Mouse (Mus musculus) stomach, postnatal 0 days (tissue): ENCODE measurements at regions not wholly inside any gene's neighbourhood (a gene's known extent, or its start where the extent isn't known, plus 50 kb on each side); places are given as distances from the start of the nearest gene placed in this dataset.

Source experiments
- ATAC-seq: fragments of 200-750 bp; cut with Nextera tagmentation; 2 replicates; pipeline ENCODE4 v1.8.0; 2017; ENCODE audit not compliant: low FRiP score, low TSS enrichment
- DNase-seq: peaks from one replicate; pipeline ENCODE4 v3.0.0-alpha.2; 2016; ENCODE audit warnings: low spot score
- H3K27ac ChIP-seq: fragments of 300-500 bp; sonication (generic); replicated peaks from 2 replicates; pipeline ENCODE4 v1.5.1; 2014; ENCODE audit warnings: mild to moderate bottlenecking, control low read depth
- H3K27me3 ChIP-seq: fragments of 300-500 bp; sonication (generic); 2 replicates; pipeline ENCODE4 v1.6.1; 2014; ENCODE audit warnings: low read length; ENCODE audit not compliant: control insufficient read depth, insufficient read depth
- H3K36me3 ChIP-seq: fragments of 300-500 bp; sonication (generic); 2 replicates; pipeline ENCODE4 v1.6.1; 2014; ENCODE audit warnings: low read length, mixed read lengths; ENCODE audit not compliant: control insufficient read depth, insufficient read depth
- H3K4me1 ChIP-seq: fragments of 300-500 bp; sonication (generic); replicated peaks from 2 replicates; pipeline ENCODE4 v1.6.1; 2014; ENCODE audit warnings: antibody characterized with exemption; ENCODE audit not compliant: control insufficient read depth, insufficient read depth
- H3K4me2 ChIP-seq: fragments of 300-500 bp; sonication (generic); replicated peaks from 2 replicates; pipeline ENCODE4 v1.6.1; 2014; ENCODE audit warnings: low read depth, mild to moderate bottlenecking, control low read depth, moderate library complexity
- H3K4me3 ChIP-seq: fragments of 300-500 bp; sonication (generic); 2 replicates; pipeline ENCODE4 v1.5.1; 2014; ENCODE audit warnings: low read depth, low read length, control low read depth
- H3K9ac ChIP-seq: fragments of 300-500 bp; sonication (generic); 2 replicates; pipeline ENCODE4 v1.6.1; 2014; ENCODE audit warnings: mild to moderate bottlenecking, low read length, control low read depth, mixed read lengths
- H3K9me3 ChIP-seq: fragments of 300-500 bp; sonication (generic); 2 replicates; pipeline ENCODE4 v1.6.1; 2016; ENCODE audit warnings: low read length; ENCODE audit not compliant: control insufficient read depth
- CTCF ChIP-seq: IDR thresholded peaks from 2 replicates; pipeline ENCODE4 v1.5.1; 2016; ENCODE audit warnings: antibody characterized with exemption, low read depth, mild to moderate bottlenecking, moderate library complexity
- EP300 ChIP-seq: optimal IDR thresholded peaks from 2 replicates; pipeline ENCODE3; 2016; ENCODE audit warnings: antibody characterized with exemption
- WGBS: fragments of 180-500 bp; shearing (Covaris S2); extraction: QIAGEN DNeasy Blood & Tissue Kit; methylation state at CpG from one replicate; pipeline ENCODE4 v1.1.7; 2014; 5-methylcytosine and 5-hydroxymethylcytosine counted together

GRCm38 (mm10) chr14:33804721-33805120 lies 118.7 kb upstream of the Gdf10 start:
- TF ChIP-seq EP300 = no peak
- TF ChIP-seq CTCF = no peak
- H3K27ac ChIP-seq = no peak overlapping the region
- no peaks in the 10 kb centered on the region for H3K9me3 ChIP-seq
- H3K9ac ChIP-seq = no peak overlapping the region
- DNase-seq (no peak), ATAC-seq (no peak)
- H3K4me2 ChIP-seq = no peak overlapping the region
- WGBS = 58% methylated on average over 6 of the region's 6 CpGs
- no peaks in the 10 kb centered on the region for H3K27me3 ChIP-seq
- H3K4me1 ChIP-seq = peaks cover 8% of the 10 kb centered on the region
- H3K4me3 ChIP-seq = no peak overlapping the region
- H3K36me3 ChIP-seq = no peaks in the 10 kb centered on the region

DNA sequence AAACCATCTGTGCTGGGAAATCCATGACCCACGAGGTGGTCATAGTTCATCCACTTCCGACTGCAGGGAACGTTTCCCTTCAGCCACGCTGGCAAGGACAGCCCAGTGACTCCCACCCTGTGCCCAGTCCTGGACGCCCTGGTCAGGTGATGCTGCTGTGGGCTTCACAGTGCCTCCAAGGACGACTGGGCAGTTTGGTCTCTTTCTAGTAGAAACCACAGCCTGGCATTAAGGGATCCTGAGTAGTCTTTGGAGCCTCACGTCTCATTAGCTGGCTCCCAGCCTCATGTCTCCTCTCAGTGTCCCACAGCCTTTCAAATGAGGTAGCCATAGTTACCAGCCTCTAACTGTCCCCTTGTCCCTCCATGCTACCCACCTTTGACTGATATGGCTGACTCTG lies 116.2 kb upstream of the Gdf10 start:
- Histone ChIP-seq H3K4me3 (no peak overlapping the region), H3K9me3 (no peaks in the 10 kb centered on the region), H3K9ac (no peak overlapping the region), H3K4me2 (no peak overlapping the region), H3K4me1 (peaks cover 8% of the 10 kb centered on the region), H3K36me3 (no peaks in the 10 kb centered on the region), H3K27ac (no peak overlapping the region), H3K27me3 (no peaks in the 10 kb centered on the region)
- TF ChIP-seq EP300 = no peak
- DNase-seq (no peak), ATAC-seq (no peak)
- 71% methylated on average over 7 of the region's 7 CpGs for WGBS

- ATAC-seq (peak; percentile 51; the same call in 1 of the 2 replicates), DNase-seq (peak; percentile 25)
- H3K36me3 ChIP-seq = no peaks in the 10 kb centered on the region
- WGBS = 14% methylated on average over 11 of the region's 11 CpGs
- peak overlapping the region; percentile 49; the same call in 1 of the 2 replicates for H3K27ac ChIP-seq
- H3K27me3 ChIP-seq = no peaks in the 10 kb centered on the region
- peaks cover 8% of the 10 kb centered on the region for H3K4me1 ChIP-seq
- no peak for TF ChIP-seq CTCF
- no peak for TF ChIP-seq EP300
- H3K4me3 ChIP-seq = no peak overlapping the region
- H3K9me3 ChIP-seq = no peaks in the 10 kb centered on the region
- no peak overlapping the region for H3K4me2 ChIP-seq
- no peak overlapping the region for H3K9ac ChIP-seq
Measured at GRCm38 (mm10) chr14:33808593-33809265, 114.7 kb upstream of the Gdf10 start.

GRCm38 (mm10) chr14:33810584-33810983 lies 112.8 kb upstream of the Gdf10 start:
- TF ChIP-seq EP300 = no peak
- no peak for TF ChIP-seq CTCF
- Histone ChIP-seq H3K4me2 (no peak overlapping the region), H3K27me3 (no peaks in the 10 kb centered on the region), H3K9ac (no peak overlapping the region), H3K36me3 (no peaks in the 10 kb centered on the region), H3K9me3 (no peaks in the 10 kb centered on the region), H3K27ac (no peak overlapping the region), H3K4me3 (no peak overlapping the region), H3K4me1 (peaks cover 8% of the 10 kb centered on the region)
- 80% methylated on average over 4 of the region's 4 CpGs for WGBS
- ATAC-seq = no peak
- no peak for DNase-seq

DNA sequence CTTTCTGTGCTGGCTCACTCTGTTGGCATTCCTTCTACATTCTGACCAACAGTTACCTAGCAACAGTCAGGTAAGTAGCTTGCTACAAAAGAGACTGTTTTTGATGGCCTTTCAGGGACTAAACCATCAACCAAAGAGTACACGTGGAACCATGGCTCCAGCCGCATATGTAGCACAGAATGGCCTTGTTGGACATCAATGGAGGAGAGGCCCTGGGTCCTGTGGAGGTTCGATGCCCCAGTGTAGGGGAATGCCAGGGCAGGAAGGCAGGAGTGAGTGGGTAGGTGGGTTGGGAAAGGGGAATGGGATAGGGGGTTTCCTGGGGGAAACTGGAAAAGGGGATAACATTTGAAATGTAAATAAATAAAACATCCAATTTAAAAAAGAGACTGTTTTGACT lies 112.1 kb upstream of the Gdf10 start:
- no peaks in the 10 kb centered on the region for H3K36me3 ChIP-seq
- peaks cover 8% of the 10 kb centered on the region for H3K4me1 ChIP-seq
- no peak overlapping the region for H3K4me2 ChIP-seq
- no peaks in the 10 kb centered on the region for H3K27me3 ChIP-seq
- no peak overlapping the region for H3K27ac ChIP-seq
- ATAC-seq (no peak), DNase-seq (no peak)
- WGBS = 61% methylated on average over 3 of the region's 3 CpGs
- TF ChIP-seq CTCF (no peak), EP300 (no peak)
- H3K9ac ChIP-seq = no peak overlapping the region
- no peak overlapping the region for H3K4me3 ChIP-seq
- H3K9me3 ChIP-seq = no peaks in the 10 kb centered on the region

DNA sequence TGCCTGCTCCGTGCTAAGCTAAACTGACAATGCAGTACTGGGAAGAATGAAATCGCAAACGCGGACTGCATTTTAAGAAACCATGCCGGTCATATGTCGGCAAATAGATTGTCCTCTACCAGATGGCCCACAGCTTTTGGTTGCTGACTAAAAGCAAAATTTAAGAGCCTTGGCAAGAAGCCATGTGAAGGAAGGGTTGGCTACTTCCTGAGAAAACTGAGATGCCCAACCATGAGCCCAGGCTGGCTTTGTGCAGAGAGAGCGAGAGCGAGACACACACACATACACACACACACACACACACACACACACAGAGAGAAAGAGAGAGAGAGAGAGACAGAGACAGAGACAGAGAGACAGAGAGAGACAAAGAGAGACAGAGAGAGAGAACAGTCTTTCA lies 111.1 kb upstream of the Gdf10 start:
- H3K4me3 ChIP-seq = no peak overlapping the region
- no peak overlapping the region for H3K27ac ChIP-seq
- no peak overlapping the region for H3K9ac ChIP-seq
- WGBS = 58% methylated on average over 8 of the region's 8 CpGs
- ATAC-seq (no peak), DNase-seq (no peak)
- H3K27me3 ChIP-seq = no peaks in the 10 kb centered on the region
- H3K36me3 ChIP-seq = no peaks in the 10 kb centered on the region
- TF ChIP-seq CTCF (no peak), EP300 (no peak)
- H3K9me3 ChIP-seq = no peaks in the 10 kb centered on the region
- peaks cover 8% of the 10 kb centered on the region for H3K4me1 ChIP-seq
- H3K4me2 ChIP-seq = no peak overlapping the region
